Mouse (Mus musculus) midbrain, embryonic 14.5 days (tissue): ENCODE measurements at regions not wholly inside any gene's neighbourhood (a gene's known extent, or its start where the extent isn't known, plus 50 kb on each side); places are given as distances from the start of the nearest gene placed in this dataset.

ENCODE experiments used
- ATAC-seq: fragments of 200-750 bp; cut with Nextera tagmentation; 2 replicates; pipeline ENCODE4 v1.8.0; 2017; ENCODE audit warnings: moderate number of reproducible peaks, moderate library complexity; ENCODE audit not compliant: low FRiP score, low TSS enrichment
- DNase-seq: peaks from one replicate; pipeline ENCODE4 v3.0.0-alpha.2; 2015
- H3K27ac ChIP-seq: fragments of 300-500 bp; sonication (generic); replicated peaks from 2 replicates; pipeline ENCODE4 v1.5.1; 2014; ENCODE audit warnings: mild to moderate bottlenecking, low read depth, low read length, moderate library complexity
- H3K27me3 ChIP-seq: fragments of 300-500 bp; sonication (generic); 2 replicates; pipeline ENCODE4 v1.6.1; 2014; ENCODE audit warnings: low read length, control low read depth, mixed read lengths; ENCODE audit not compliant: control insufficient read depth, insufficient read depth
- H3K36me3 ChIP-seq: fragments of 300-500 bp; sonication (generic); 2 replicates; pipeline ENCODE4 v1.6.1; 2014; ENCODE audit warnings: low read length, control low read depth; ENCODE audit not compliant: control insufficient read depth, insufficient read depth
- H3K4me1 ChIP-seq: fragments of 300-500 bp; sonication (generic); 2 replicates; pipeline ENCODE4 v1.6.1; 2014; ENCODE audit warnings: mild to moderate bottlenecking, antibody characterized with exemption, low read length, control low read depth; ENCODE audit not compliant: control insufficient read depth, insufficient read depth
- H3K4me2 ChIP-seq: fragments of 300-500 bp; sonication (generic); 2 replicates; pipeline ENCODE4 v1.6.1; 2014; ENCODE audit warnings: mild to moderate bottlenecking, low read length, moderate library complexity
- H3K4me3 ChIP-seq: fragments of 300-500 bp; sonication (generic); replicated peaks from 2 replicates; pipeline ENCODE4 v1.5.1; 2014; ENCODE audit warnings: low read depth, low read length
- H3K9ac ChIP-seq: fragments of 300-500 bp; sonication (generic); replicated peaks from 2 replicates; pipeline ENCODE4 v1.6.1; 2014; ENCODE audit warnings: mild to moderate bottlenecking, low read length, moderate library complexity
- H3K9me3 ChIP-seq: fragments of 300-500 bp; sonication (generic); 2 replicates; pipeline ENCODE4 v1.6.1; 2016; ENCODE audit warnings: low read length, control low read depth, mixed read lengths; ENCODE audit not compliant: control insufficient read depth
- WGBS: fragments of 180-500 bp; shearing (Covaris S2); extraction: QIAGEN DNeasy Blood & Tissue Kit; methylation state at CpG from one replicate; pipeline ENCODE4 v1.1.7; 2014; 5-methylcytosine and 5-hydroxymethylcytosine counted together

- Histone ChIP-seq H3K9ac (no peak overlapping the region), H3K27ac (no peak overlapping the region), H3K36me3 (no peaks in the 10 kb centered on the region), H3K27me3 (no peaks in the 10 kb centered on the region), H3K4me3 (no peak overlapping the region), H3K4me2 (no peak overlapping the region), H3K4me1 (no peaks in the 10 kb centered on the region), H3K9me3 (no peaks in the 10 kb centered on the region)
- no peak for ATAC-seq
- 89% methylated on average over 3 of the region's 3 CpGs for WGBS
- DNase-seq, result no peak
Observed at GRCm38 (mm10) chr2:8379590-8379989, 870.2 kb upstream of the Celf2 start.

DNA sequence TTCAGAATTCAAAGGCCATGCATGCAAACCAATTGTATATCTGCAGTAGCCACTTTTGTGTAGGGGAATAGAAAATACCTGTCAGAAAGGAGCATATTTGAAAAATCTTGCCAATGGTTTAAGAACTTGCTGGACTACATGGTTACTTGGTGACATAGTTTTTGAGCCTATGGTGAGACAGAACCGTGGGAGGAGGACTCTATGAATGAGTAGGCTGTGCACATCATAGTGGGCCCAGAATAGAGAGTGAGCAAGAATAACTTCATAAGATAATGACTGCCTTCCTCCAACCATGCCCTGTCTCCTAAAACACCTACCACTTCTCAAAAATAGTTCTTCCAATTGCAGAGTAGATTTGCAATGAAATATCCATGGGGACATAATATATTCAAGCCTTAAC is 838.5 kb upstream of the Celf2 start:
- no peak for DNase-seq
- H3K27ac ChIP-seq, result no peak overlapping the region
- no peak overlapping the region for H3K9ac ChIP-seq
- no peaks in the 10 kb centered on the region for H3K36me3 ChIP-seq
- H3K4me3 ChIP-seq, result no peak overlapping the region
- no peaks in the 10 kb centered on the region for H3K27me3 ChIP-seq
- H3K4me1 ChIP-seq, result no peaks in the 10 kb centered on the region
- no peak overlapping the region for H3K4me2 ChIP-seq
- WGBS, result 89% methylated on average over 1 of the region's 1 CpGs
- H3K9me3 ChIP-seq, result no peaks in the 10 kb centered on the region
- ATAC-seq, result no peak

DNA sequence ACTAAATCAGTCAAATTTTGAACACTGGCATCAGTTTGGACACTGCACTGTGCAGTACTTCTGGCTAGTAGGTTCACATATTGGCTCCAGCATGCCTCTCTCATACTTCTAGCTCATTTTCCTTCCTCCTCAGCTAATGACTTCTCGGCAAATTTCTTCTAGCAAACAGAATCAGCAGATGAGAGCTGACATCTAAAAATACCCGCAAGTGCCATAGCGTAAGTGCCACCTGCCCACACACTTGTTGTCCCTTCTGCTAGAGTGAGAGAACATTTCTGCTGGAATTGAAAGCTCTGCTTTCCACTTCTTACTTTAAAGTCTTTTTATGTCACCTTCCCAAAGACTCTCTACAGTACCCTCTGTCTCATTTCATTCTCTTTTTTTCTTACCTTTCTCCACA is 835.4 kb upstream of the Celf2 start:
- no peaks in the 10 kb centered on the region for H3K36me3 ChIP-seq
- DNase-seq (no peak), ATAC-seq (no peak)

GRCm38 (mm10) chr2:8338271-8338670 is 828.9 kb upstream of the Celf2 start:
- 70% methylated on average over 7 of the region's 7 CpGs for WGBS
- Histone ChIP-seq H3K9me3 (no peaks in the 10 kb centered on the region), H3K36me3 (no peaks in the 10 kb centered on the region), H3K4me2 (no peak overlapping the region), H3K4me3 (no peak overlapping the region), H3K27me3 (no peaks in the 10 kb centered on the region), H3K27ac (no peak overlapping the region), H3K4me1 (no peaks in the 10 kb centered on the region), H3K9ac (no peak overlapping the region)
- ATAC-seq, result no peak
- no peak for DNase-seq

More for the DNA sequence above, 835.4 kb upstream of the Celf2 start:
- no peaks in the 10 kb centered on the region for H3K27me3 ChIP-seq
- H3K9ac ChIP-seq, result no peak overlapping the region
- no peak overlapping the region for H3K27ac ChIP-seq
- H3K9me3 ChIP-seq, result no peaks in the 10 kb centered on the region
- H3K4me1 ChIP-seq, result no peaks in the 10 kb centered on the region
- H3K4me2 ChIP-seq, result no peak overlapping the region
- WGBS, result 97% methylated on average over 3 of the region's 3 CpGs
- H3K4me3 ChIP-seq, result no peak overlapping the region

GRCm38 (mm10) chr2:8296001-8296400 is 786.6 kb upstream of the Celf2 start:
- H3K27me3 ChIP-seq, result no peaks in the 10 kb centered on the region
- H3K4me2 ChIP-seq, result no peak overlapping the region
- WGBS, result 81% methylated on average over 2 of the region's 2 CpGs
- no peaks in the 10 kb centered on the region for H3K9me3 ChIP-seq
- no peak overlapping the region for H3K4me3 ChIP-seq
- H3K4me1 ChIP-seq, result no peaks in the 10 kb centered on the region
- H3K27ac ChIP-seq, result no peak overlapping the region
- ATAC-seq (no peak), DNase-seq (no peak)
- no peak overlapping the region for H3K9ac ChIP-seq
- H3K36me3 ChIP-seq, result no peaks in the 10 kb centered on the region

DNA sequence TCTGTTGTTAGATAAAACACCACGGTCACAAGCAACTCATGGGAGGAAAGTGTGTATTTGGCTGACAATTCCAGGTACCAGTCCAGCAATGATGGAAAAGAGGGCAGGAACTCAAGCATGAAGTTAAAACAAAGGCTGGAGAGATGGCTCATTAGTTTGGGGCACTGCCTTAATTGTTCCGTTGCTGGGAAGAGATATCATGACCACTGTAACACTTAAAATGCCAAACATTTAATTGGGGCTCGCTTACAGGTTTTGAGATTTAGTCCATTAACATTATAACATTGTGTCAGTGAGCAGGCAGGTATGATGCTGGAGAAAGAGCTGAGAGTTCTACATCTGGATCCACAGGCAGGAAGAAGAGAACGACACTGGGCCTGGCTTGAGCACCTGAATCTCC is 782.0 kb upstream of the Celf2 start:
- no peak overlapping the region for H3K9ac ChIP-seq
- WGBS, result 93% methylated on average over 4 of the region's 4 CpGs
- no peaks in the 10 kb centered on the region for H3K4me1 ChIP-seq
- H3K9me3 ChIP-seq, result no peaks in the 10 kb centered on the region
- ATAC-seq, result no peak
- no peak for DNase-seq
- no peaks in the 10 kb centered on the region for H3K27me3 ChIP-seq
- no peak overlapping the region for H3K27ac ChIP-seq
- no peak overlapping the region for H3K4me2 ChIP-seq
- H3K36me3 ChIP-seq, result no peaks in the 10 kb centered on the region
- no peak overlapping the region for H3K4me3 ChIP-seq

DNA sequence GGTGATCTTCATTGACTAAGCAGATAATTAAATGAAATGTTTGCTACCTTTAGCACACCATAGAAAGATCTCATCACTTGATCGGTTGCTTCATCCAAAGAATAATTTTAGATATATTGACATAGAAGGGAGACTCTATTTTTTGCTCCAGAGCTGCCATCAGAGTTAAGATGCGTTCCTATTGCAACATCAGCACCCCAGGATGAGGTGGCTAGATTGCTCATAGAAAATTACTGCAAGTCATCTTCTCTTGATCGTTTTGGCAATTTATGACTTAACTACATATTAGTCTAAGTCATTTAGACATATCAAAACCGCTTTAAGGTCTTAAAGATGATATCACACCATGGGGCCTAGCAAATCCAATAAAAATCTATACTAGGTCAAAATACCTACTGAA is 778.0 kb upstream of the Celf2 start:
- Histone ChIP-seq H3K27me3 (no peaks in the 10 kb centered on the region), H3K9ac (no peak overlapping the region)
- no peak for ATAC-seq

DNA sequence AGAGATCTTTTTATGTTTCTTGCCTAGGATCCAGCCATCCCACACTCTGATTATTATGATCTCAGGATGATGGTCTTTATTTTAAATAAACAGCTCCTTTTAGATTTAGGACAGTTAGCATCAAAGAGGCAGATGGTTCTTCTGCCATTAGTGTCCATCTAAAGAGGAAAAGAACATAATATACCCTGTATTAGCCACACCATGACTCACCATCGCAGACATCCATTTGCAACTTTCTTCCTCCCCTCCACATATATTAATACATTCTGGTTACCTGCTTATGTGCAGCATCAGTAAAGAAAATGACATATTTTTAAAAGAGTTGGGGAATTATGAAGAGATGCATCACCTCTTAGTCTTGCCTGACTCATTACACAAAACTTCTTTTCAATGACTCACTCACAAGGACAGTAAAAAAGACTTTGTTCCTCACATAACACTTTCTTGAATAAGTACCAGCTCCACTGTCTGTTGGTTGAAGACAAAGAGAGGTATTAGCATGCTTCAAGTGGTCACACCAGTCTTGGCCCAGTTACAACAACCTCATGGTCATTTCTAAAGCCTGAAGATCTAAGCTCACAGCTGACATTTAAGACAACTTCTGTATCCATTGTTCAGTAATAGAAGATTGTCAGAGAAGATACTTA is 766.9 kb upstream of the Celf2 start:
- ATAC-seq, result no peak
- H3K27me3 ChIP-seq, result no peaks in the 10 kb centered on the region
- 94% methylated on average over 1 of the region's 1 CpGs for WGBS
- H3K36me3 ChIP-seq, result no peaks in the 10 kb centered on the region
- no peak overlapping the region for H3K4me3 ChIP-seq
- H3K27ac ChIP-seq, result no peak overlapping the region
- DNase-seq, result no peak
- H3K9me3 ChIP-seq, result no peaks in the 10 kb centered on the region
- no peak overlapping the region for H3K9ac ChIP-seq
- no peaks in the 10 kb centered on the region for H3K4me1 ChIP-seq
- H3K4me2 ChIP-seq, result no peak overlapping the region

More for the DNA sequence above, 778.0 kb upstream of the Celf2 start:
- H3K9me3 ChIP-seq, result no peaks in the 10 kb centered on the region
- 94% methylated on average over 4 of the region's 4 CpGs for WGBS
- no peak overlapping the region for H3K4me2 ChIP-seq
- no peak overlapping the region for H3K4me3 ChIP-seq
- DNase-seq, result no peak
- H3K4me1 ChIP-seq, result no peaks in the 10 kb centered on the region
- no peaks in the 10 kb centered on the region for H3K36me3 ChIP-seq
- H3K27ac ChIP-seq, result no peak overlapping the region
